Mouse (Mus musculus): Measurements from ENCODE around the gene Ogdhl. TPM values are rescaled to one million over a fixed set of nuclear protein-coding genes. Genes with fewer than 3 reads are reported as not detected.
"Not testable (repeated sequence)": the region's sequence is repeated elsewhere in the genome, so short reads cannot be mapped to it uniquely, and the experiment has no call there.

Ogdhl gene
- polyA plus RNA-seq, 1 experiment from 2014 or later = 10.4 TPM

DNA sequence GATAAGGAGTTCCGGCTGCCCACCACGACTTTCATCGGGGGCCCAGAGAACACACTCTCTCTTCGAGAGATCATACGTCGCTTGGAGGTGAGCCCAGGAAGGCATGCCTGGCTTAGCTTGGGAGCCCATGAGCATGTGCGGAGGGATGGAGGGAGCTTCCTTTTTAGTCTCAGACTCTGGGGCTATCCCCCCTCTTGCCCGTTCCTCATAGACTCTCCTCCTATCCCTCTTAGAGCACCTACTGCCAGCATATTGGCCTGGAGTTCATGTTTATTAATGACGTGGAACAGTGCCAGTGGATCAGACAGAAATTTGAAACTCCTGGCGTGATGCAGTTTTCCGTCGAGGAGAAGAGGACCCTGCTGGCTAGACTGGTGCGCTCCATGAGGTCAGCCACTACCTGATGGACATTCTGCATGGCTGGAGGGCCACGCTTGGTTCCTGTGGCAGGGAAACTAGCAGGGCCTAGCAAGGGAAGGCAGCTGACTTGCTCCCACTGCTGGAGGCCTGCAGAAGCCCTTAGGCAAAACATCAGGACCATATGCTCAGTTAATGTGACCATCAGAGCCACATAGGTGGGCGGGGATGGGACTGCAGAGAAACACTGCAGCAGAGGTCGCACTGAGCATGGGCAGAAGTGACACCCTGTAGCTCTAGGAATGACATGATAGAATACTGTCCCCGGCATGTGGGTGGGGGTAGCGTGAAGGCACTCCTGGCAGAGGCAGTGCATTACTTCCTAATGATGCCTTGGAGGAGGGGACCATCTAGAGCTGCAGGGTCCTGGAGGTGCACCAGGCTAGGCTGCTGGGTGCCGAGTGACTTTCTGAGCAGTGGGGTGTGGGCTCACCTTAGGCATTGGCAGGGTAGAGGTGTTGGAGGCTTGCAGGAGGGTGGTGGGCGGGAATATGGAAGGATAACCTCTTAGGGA is 11.0 kb downstream of the Ogdhl start:
- WGBS = 81% methylated on average over 20 of the region's 20 CpGs
- H3K36me3 ChIP-seq (ENCODE audit: control insufficient read depth, insufficient read depth, low read length) = no peaks in the 10 kb centered on the region
- no peaks in the 10 kb centered on the region for H3K4me1 ChIP-seq (ENCODE audit: control insufficient read depth, insufficient read depth, low read length)
- no peak overlapping the region for H3K9ac ChIP-seq (ENCODE audit: low read length)
- H3K27me3 ChIP-seq (ENCODE audit: control insufficient read depth, insufficient read depth, low read length) = no peaks in the 10 kb centered on the region
- no peak overlapping the region for H3K4me2 ChIP-seq (ENCODE audit: low read depth, low read length)
- H3K27ac ChIP-seq (ENCODE audit: low read length) = no peak overlapping the region
- no peak overlapping the region for H3K4me3 ChIP-seq (replicated peaks; ENCODE audit: low read length)
- no peaks in the 10 kb centered on the region for H3K9me3 ChIP-seq (replicated peaks; ENCODE audit: control insufficient read depth, low read length)
- no peak for ATAC-seq (ENCODE audit: insufficient read depth, low FRiP score)

DNA sequence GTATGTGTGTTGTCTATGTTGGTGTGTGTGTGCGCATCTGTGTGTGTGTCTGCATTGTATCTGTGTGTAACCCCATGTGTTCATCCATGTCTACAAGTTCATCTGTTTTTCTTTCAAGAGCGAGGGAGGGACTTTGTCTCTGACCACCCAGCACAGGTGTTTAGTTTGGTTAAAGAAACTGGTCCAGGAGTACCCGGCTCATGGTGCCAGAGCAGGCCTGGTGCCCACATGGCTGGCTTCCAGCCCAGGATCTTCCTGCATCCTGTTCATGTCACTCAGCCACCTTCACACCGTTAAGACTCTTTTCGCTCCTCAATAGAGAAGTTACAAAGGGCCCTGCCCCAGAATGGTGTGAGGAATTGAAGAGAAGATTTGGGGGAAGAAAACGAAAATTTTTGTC is 14.2 kb downstream of the Ogdhl start:
- no peak overlapping the region for H3K27ac ChIP-seq (ENCODE audit: low read length)
- WGBS = 79% methylated on average over 6 of the region's 6 CpGs
- H3K9ac ChIP-seq (ENCODE audit: low read length) = no peak overlapping the region
- H3K36me3 ChIP-seq (ENCODE audit: control insufficient read depth, insufficient read depth, low read length) = no peaks in the 10 kb centered on the region
- no peaks in the 10 kb centered on the region for H3K27me3 ChIP-seq (ENCODE audit: control insufficient read depth, insufficient read depth, low read length)
- no peaks in the 10 kb centered on the region for H3K9me3 ChIP-seq (replicated peaks; ENCODE audit: control insufficient read depth, low read length)
- no peak for ATAC-seq (ENCODE audit: insufficient read depth, low FRiP score)
- no peak overlapping the region for H3K4me3 ChIP-seq (replicated peaks; ENCODE audit: low read length)
- H3K4me1 ChIP-seq (ENCODE audit: control insufficient read depth, insufficient read depth, low read length) = no peaks in the 10 kb centered on the region
- no peak overlapping the region for H3K4me2 ChIP-seq (ENCODE audit: low read depth, low read length)

DNA sequence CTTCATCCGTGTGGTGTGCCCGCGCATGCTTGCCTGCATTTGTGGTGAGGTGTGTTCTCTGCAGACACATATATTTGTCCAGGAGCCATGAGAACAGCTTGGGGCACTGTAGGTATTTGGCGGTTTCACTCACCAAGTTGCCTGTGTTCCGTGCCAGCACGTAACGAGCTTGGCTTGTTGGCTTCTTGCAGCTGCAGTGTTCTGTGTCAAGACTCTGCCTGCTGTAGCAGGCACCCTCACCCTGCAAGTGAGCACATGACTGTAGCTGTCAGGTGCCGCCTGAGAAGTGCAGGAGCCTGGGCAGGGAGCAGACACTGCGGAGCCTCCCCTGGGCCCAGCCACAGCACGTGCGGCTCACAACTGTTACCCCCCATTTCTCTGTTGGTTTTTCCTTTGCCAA is 14.7 kb downstream of the Ogdhl start:
- Histone ChIP-seq H3K36me3 (ENCODE audit: control insufficient read depth, insufficient read depth, low read length) (no peaks in the 10 kb centered on the region), H3K9me3 (replicated peaks; ENCODE audit: control insufficient read depth, low read length) (no peaks in the 10 kb centered on the region), H3K4me1 (ENCODE audit: control insufficient read depth, insufficient read depth, low read length) (no peaks in the 10 kb centered on the region), H3K9ac (ENCODE audit: low read length) (no peak overlapping the region), H3K4me3 (replicated peaks; ENCODE audit: low read length) (no peak overlapping the region), H3K27ac (ENCODE audit: low read length) (no peak overlapping the region), H3K27me3 (ENCODE audit: control insufficient read depth, insufficient read depth, low read length) (no peaks in the 10 kb centered on the region), H3K4me2 (ENCODE audit: low read depth, low read length) (no peak overlapping the region)
- 84% methylated on average over 11 of the region's 11 CpGs for WGBS
- no peak for ATAC-seq (ENCODE audit: insufficient read depth, low FRiP score)

DNA sequence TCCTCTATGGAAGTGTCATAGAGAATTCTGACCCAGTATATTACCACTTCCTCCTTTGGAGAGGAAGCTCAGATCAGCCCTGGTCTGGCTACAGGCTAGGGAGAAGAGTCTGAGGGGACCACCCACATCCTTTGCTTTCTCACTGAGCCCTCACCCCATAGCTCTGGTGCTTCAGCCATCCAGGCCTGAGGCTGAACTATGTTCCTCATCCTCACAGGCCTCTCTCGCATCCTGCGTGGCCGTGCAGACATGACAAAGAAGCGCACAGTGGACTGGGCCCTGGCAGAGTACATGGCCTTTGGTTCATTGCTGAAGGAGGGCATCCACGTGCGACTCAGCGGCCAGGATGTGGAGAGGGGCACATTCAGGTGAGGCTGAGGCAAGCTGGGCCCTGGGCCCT is 20.0 kb downstream of the Ogdhl start:
- Histone ChIP-seq H3K27ac (ENCODE audit: low read length) (no peak overlapping the region), H3K27me3 (ENCODE audit: control insufficient read depth, insufficient read depth, low read length) (no peaks in the 10 kb centered on the region), H3K4me2 (ENCODE audit: low read depth, low read length) (no peak overlapping the region), H3K4me1 (ENCODE audit: control insufficient read depth, insufficient read depth, low read length) (no peaks in the 10 kb centered on the region), H3K9me3 (replicated peaks; ENCODE audit: control insufficient read depth, low read length) (no peaks in the 10 kb centered on the region), H3K4me3 (replicated peaks; ENCODE audit: low read length) (no peak overlapping the region), H3K36me3 (ENCODE audit: control insufficient read depth, insufficient read depth, low read length) (no peaks in the 10 kb centered on the region), H3K9ac (ENCODE audit: low read length) (no peak overlapping the region)
- no peak for ATAC-seq (ENCODE audit: insufficient read depth, low FRiP score)
- WGBS = 90% methylated on average over 7 of the region's 7 CpGs

DNA sequence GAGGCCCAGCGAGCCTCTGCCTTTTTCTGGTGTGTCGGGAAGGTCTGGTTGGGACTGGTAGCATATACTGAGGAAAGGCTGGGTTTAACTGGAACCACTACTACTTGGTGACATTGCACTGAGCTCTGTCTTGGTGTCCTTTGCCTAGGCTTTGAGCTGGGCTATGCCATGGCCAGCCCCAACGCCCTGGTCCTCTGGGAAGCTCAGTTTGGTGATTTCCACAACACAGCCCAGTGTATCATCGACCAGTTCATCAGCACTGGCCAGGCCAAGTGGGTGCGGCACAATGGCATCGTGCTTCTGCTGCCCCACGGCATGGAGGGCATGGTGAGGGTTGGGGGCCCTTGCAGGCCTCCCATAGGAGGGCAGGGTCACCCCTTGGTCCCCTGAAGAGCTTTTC is 22.4 kb downstream of the Ogdhl start:
- no peaks in the 10 kb centered on the region for H3K36me3 ChIP-seq (ENCODE audit: control insufficient read depth, insufficient read depth, low read length)
- H3K9me3 ChIP-seq (replicated peaks; ENCODE audit: control insufficient read depth, low read length) = no peaks in the 10 kb centered on the region
- no peaks in the 10 kb centered on the region for H3K27me3 ChIP-seq (ENCODE audit: control insufficient read depth, insufficient read depth, low read length)
- no peak for ATAC-seq (ENCODE audit: insufficient read depth, low FRiP score)
- H3K4me2 ChIP-seq (ENCODE audit: low read depth, low read length) = no peak overlapping the region
- no peak overlapping the region for H3K4me3 ChIP-seq (replicated peaks; ENCODE audit: low read length)
- no peak overlapping the region for H3K9ac ChIP-seq (ENCODE audit: low read length)
- 91% methylated on average over 7 of the region's 7 CpGs for WGBS
- no peak overlapping the region for H3K27ac ChIP-seq (ENCODE audit: low read length)
- H3K4me1 ChIP-seq (ENCODE audit: control insufficient read depth, insufficient read depth, low read length) = no peaks in the 10 kb centered on the region

DNA sequence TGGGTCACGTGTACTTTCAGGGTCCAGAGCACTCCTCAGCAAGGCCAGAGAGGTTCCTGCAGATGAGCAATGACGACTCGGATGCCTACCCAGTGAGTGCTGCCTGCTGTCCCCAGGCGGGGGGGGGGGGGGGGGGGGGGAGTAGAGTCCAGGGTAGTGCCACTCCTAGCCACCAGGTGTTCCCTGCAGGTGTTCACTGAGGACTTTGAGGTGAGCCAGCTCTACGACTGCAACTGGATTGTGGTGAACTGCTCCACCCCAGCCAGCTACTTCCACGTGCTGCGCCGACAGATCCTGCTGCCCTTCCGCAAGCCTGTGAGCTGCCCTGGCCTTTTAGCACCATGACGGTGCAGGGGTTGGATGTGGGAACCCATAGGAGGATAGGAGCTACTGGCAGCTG is 22.9 kb downstream of the Ogdhl start:
- H3K4me1 ChIP-seq (ENCODE audit: control insufficient read depth, insufficient read depth, low read length) = no peaks in the 10 kb centered on the region
- no peaks in the 10 kb centered on the region for H3K27me3 ChIP-seq (ENCODE audit: control insufficient read depth, insufficient read depth, low read length)
- WGBS = 83% methylated on average over 9 of the region's 10 CpGs
- no peak for ATAC-seq (ENCODE audit: insufficient read depth, low FRiP score)
- H3K36me3 ChIP-seq (ENCODE audit: control insufficient read depth, insufficient read depth, low read length) = no peaks in the 10 kb centered on the region
- no peak overlapping the region for H3K9ac ChIP-seq (ENCODE audit: low read length)
- no peak overlapping the region for H3K4me3 ChIP-seq (replicated peaks; ENCODE audit: low read length)
- H3K27ac ChIP-seq (ENCODE audit: low read length) = no peak overlapping the region
- no peaks in the 10 kb centered on the region for H3K9me3 ChIP-seq (replicated peaks; ENCODE audit: control insufficient read depth, low read length)
- no peak overlapping the region for H3K4me2 ChIP-seq (ENCODE audit: low read depth, low read length)

DNA sequence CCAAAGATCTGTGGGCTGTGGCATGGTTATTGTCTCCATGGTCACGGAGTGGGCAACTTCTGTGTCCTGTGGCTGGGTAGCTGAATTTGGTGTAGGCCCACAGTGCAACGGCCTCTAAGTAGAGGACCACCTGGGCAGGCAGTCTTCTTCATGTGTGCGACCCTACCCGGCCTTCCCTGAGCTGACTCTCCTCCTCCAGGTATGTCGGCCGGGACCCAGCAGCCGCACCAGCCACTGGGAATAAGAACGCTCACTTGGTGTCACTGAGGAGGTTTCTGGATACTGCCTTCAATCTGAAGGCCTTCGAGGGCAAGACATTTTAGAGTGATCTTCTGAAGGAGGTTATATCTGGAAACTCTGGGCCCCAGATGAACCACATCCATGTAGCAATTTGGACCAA is 25.5 kb downstream of the Ogdhl start:
- Histone ChIP-seq H3K4me1 (ENCODE audit: control insufficient read depth, insufficient read depth, low read length) (no peaks in the 10 kb centered on the region), H3K27me3 (ENCODE audit: control insufficient read depth, insufficient read depth, low read length) (no peaks in the 10 kb centered on the region), H3K9ac (ENCODE audit: low read length) (no peak overlapping the region), H3K9me3 (replicated peaks; ENCODE audit: control insufficient read depth, low read length) (no peaks in the 10 kb centered on the region), H3K4me2 (ENCODE audit: low read depth, low read length) (no peak overlapping the region), H3K4me3 (replicated peaks; ENCODE audit: low read length) (no peak overlapping the region), H3K36me3 (ENCODE audit: control insufficient read depth, insufficient read depth, low read length) (no peaks in the 10 kb centered on the region), H3K27ac (ENCODE audit: low read length) (no peak overlapping the region)
- no peak for ATAC-seq (ENCODE audit: insufficient read depth, low FRiP score)
- 88% methylated on average over 9 of the region's 9 CpGs for WGBS

DNA sequence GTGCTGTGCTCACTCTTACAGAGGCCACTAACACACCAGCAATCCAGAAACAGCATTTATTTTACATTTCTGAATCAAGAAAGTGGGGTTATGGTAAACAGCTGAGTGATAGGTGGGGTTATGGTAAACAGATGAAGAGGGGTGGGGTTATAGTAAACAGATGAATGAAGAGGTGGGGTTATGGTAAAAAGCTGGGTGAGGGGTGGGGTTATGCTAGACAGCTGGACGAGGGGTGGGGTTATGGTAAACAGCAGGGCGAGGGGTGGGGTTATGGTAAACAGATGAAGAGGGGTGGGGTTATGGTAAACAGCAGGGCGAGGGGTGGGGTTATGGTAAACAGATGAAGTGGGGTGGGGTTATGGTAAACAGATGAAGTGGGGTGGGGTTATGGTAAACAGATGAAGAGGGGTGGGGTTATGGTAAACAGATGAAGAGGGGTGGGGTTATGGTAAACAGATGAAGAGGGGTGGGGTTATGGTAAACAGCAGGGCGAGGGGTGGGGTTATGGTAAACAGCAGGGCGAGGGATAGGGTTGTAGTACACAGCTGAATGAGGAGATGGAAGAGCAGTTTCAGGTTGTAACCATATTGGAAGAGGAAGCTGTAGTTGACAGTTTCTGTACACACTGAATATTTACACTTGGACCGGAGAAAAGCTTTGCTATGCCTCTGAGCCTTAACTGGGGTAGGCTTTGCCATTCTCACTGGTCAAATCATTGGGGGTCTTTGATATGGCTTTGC is 29.5 kb downstream of the Ogdhl start:
- 32% methylated on average over 6 of the region's 6 CpGs for WGBS
- H3K4me1 ChIP-seq (ENCODE audit: control insufficient read depth, insufficient read depth, low read length); ATAC-seq (ENCODE audit: insufficient read depth, low FRiP score): not testable (repeated sequence)

DNA sequence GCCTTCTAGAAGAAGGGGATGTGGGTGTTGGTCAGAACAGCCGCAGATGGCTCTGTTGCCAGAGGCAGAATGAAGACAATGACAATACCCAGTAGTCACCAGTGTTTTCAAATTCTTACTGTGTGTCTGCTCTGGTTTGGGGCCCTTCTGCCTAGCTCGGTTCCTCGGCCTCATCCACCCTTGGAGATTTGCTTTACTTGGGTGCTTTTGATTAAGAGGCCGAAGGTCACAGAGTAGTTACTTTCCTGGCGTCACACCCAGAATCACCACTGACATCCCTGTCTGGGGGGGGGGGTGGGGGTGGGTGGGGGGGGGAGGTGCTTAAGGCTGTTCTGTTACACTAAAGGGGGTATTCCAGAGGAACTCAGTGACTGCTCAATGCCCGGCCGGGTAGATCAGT is 42.5 kb downstream of the Ogdhl start:
- H3K9me3 ChIP-seq (replicated peaks; ENCODE audit: control insufficient read depth, low read length) = no peaks in the 10 kb centered on the region
- H3K27ac ChIP-seq (ENCODE audit: low read length) = no peak overlapping the region
- 48% methylated on average over 7 of the region's 7 CpGs for WGBS
- no peak overlapping the region for H3K9ac ChIP-seq (ENCODE audit: low read length)
- no peaks in the 10 kb centered on the region for H3K36me3 ChIP-seq (ENCODE audit: control insufficient read depth, insufficient read depth, low read length)
- no peak overlapping the region for H3K4me3 ChIP-seq (replicated peaks; ENCODE audit: low read length)
- H3K27me3 ChIP-seq (ENCODE audit: control insufficient read depth, insufficient read depth, low read length) = no peaks in the 10 kb centered on the region
- no peak overlapping the region for H3K4me2 ChIP-seq (ENCODE audit: low read depth, low read length)
- no peak for ATAC-seq (ENCODE audit: insufficient read depth, low FRiP score)
- H3K4me1 ChIP-seq (ENCODE audit: control insufficient read depth, insufficient read depth, low read length) = no peaks in the 10 kb centered on the region

More for the DNA sequence above, 29.5 kb downstream of the Ogdhl start:
- H3K9ac ChIP-seq (ENCODE audit: low read length); H3K27ac ChIP-seq (ENCODE audit: low read length); H3K27me3 ChIP-seq (ENCODE audit: control insufficient read depth, insufficient read depth, low read length); H3K9me3 ChIP-seq (replicated peaks; ENCODE audit: control insufficient read depth, low read length); H3K36me3 ChIP-seq (ENCODE audit: control insufficient read depth, insufficient read depth, low read length); H3K4me3 ChIP-seq (replicated peaks; ENCODE audit: low read length); H3K4me2 ChIP-seq (ENCODE audit: low read depth, low read length): not testable (repeated sequence)

All from stomach, embryonic 16.5 days (tissue).